Mouse (Mus musculus) left cerebral cortex, postnatal 36 days (tissue): ENCODE results near the gene Slc9a8. TPM values are rescaled to one million over a fixed set of nuclear protein-coding genes. Genes with fewer than 3 reads are reported as not detected.

Experiments
- DNase-seq, 2 experiments: peaks; one replicate each; pipeline ENCODE4 v3.0.0; 2021 to 2022; ENCODE audit warnings: low spot score in 2 of 2, mixed read lengths in 1 of 2
- intact Hi-C: fragments of 180-260 bp; cut with DNase I; formaldehyde crosslinking; loops from one replicate; pipeline ENCODE4 v1.15.1; 2025
- total RNA-seq, 2 experiments: library from RNA; stranded (reverse); gene quantifications; 2 replicates each; pipeline ENCODE4 v1.2.3; 2021

Gene Slc9a8
- total RNA-seq, 2 experiments from 2014 or later, result 25.6 to 35.4 TPM

DNA sequence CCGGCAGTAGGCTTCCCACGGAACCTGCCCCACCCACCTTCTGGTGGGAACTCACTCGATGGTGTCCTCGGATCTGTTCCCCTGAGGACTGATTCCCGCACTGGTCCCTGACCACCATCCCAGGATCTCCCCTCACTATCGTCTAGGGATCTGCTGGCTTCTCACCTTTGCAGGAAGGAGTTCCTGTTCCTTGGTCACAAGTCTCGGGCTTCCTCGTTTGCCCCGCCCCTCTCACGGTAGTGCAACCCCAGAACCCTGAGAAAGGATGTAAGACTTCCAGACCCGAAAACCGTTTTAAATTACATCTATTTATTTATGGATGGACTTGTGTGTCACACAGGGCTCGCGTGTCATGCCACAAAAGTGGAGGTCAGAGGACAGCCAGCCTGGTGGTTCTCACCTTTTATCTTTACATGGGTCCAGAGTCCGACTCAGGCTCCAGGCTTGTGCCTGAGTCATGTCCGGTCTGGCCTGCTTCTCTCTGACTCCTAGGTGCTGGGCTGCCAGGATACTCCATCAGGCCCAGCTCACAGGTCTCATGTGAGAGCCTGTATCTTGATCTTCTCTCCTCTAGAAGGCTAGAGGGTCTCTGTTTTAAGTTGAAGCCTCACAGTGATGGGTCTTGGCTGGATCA lies 14.1 kb upstream of the Slc9a8 start:
- intact Hi-C loops, result no loop called here
- DNase-seq, result no peak

DNA sequence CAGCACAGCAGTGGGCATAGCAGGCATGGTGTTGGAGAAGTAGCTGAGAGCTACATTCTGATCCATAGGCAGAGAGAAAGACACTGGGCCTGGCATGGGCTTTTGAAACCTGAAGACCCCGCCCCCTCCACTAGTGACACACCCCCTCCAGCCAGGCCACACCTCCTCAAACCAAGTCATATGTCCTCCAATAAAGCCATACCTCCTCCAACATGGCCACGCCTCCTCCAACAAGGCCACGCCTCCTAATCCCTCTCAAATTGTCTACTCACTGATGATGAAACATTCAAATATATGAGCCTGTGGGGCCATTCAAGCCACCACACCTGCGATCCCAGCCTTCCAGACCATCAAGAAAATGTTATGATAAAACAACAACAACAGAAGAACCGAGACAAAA lies 7.1 kb upstream of the Slc9a8 start:
- intact Hi-C loops, result no loop called here
- DNase-seq, result no peak

DNA sequence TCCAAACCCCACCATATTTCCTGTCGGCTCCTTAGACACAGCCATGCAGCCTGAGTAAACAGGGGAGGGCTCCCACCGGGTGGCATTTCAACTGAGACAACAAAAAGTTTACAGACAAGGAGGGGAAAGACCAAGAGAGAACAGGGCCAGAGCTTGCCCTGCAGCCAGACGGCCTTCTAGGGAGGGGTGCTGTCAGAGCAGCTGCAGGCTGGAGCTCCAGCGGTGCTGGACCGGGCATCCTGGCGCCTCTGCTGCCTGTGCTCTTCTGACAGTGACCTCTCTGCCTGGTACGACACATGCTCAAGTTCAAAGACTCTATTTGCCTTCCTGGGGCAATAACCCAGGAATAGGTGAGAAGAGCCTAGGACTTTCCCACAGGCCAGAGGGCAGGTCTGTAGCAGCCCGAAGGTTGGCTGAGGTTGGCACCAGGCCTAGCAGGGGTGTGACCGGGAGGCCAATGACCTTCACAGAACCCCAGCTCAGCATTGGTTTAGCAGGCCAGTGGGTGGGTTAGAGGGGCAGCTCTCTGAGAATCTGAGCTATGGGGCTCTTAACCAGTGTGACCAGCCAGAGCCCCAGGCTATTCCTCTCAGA lies 5.4 kb upstream of the Slc9a8 start:
- intact Hi-C loops, result loop anchor here (5.0 kb wide), 2 partner anchors 134 to 194 kb away; no protein-coding TSS in a partner anchor

DNA sequence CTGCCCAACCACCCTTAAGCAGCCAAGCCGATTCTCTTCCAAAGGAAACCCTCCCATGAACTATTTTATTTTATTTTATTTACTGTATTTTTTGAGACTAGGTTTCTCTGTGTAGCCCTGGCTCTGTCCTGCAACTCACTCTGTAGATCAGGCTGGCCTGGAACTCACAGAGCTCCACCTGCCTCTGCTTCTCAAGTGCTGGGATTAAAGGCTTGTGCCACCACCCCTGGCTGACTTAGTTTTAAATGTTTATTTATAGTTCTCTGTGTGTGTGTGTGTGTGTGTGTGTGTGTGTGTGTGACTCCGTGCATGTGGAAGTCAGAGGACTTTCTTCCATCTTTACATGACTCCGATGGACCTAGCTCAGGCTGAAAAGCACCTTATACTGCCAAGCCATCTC lies 4.5 kb upstream of the Slc9a8 start:
- intact Hi-C loops, result loop anchor here (5.0 kb wide), 2 partner anchors 135 to 195 kb away; no protein-coding TSS in a partner anchor
- DNase-seq, result no peak

More for the DNA sequence above, 5.4 kb upstream of the Slc9a8 start:
- DNase-seq, result no peak

DNA sequence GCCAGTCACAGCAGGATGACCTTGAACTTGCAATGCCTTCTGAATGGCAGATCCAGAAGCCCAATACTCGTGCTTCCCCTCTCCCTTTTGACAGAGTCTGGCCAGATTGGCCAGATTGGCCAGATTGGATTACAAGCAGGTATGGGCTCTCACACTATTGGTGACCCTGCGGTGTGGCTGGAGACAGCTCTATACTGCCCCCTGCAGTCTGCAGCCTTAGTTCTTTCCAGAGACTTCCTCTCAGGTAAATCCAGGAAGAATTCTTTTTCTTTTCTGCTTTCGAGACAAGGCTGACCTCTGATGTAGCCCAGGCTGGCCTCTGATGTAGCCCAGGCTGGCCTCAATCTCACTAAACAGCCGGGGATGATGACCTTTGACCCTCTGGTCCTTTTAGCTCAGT lies 3.8 kb upstream of the Slc9a8 start:
- peak; percentile 32 to 65 for DNase-seq
- intact Hi-C loops, result loop anchor here (5.0 kb wide), 2 partner anchors 135 to 195 kb away; no protein-coding TSS in a partner anchor

DNA sequence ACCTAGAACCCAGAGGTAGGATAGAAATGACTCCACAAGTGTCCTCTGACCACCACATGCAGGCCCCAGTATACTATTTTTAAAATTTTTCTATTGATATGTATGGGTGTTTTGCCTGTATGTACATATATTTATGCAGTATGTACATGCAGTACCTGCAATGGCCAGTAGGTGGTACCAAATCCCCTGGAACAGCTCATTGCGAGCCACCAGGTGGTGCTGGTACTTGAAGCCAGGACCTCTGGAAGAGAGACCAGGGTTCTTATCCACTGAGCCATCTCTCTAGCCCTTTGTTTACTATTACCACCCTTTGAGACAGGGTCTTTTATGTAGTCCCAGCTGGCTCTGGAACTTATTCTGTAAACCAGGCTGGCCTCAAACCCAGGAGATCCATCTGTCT lies 2.3 kb upstream of the Slc9a8 start:
- DNase-seq, result peak in 1 of 2 experiments; percentile 49

DNA sequence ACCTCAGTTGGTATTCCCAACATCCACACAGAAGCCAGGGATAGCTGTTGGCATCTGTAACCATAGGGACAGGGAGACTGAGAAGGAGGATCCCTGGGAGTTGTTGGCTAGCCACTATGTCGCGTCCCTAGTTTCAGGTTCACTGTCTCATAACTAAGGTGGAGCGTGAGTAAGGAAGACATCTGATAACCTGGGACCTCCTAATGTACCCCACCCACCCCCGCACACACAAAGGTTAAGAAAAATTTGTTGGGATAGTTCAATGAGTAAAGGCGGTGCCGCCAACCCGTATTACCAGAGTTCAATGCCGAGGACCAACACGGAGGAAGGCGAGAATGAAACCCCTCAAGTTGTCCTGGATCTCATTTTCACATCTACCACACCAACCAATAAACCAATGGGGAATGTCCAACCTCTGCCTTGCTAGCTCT lies 686 bp upstream of the Slc9a8 start:
- intact Hi-C loops, result loop anchor here (5.0 kb wide), 2 partner anchors 74 to 359 kb away; partner anchors contain the start of genes B4galt5 and Znfx1
- DNase-seq, result no peak

More for the DNA sequence above, 2.3 kb upstream of the Slc9a8 start:
- intact Hi-C loops, result loop anchor here (5.0 kb wide), 2 partner anchors 137 to 197 kb away; no protein-coding TSS in a partner anchor

DNA sequence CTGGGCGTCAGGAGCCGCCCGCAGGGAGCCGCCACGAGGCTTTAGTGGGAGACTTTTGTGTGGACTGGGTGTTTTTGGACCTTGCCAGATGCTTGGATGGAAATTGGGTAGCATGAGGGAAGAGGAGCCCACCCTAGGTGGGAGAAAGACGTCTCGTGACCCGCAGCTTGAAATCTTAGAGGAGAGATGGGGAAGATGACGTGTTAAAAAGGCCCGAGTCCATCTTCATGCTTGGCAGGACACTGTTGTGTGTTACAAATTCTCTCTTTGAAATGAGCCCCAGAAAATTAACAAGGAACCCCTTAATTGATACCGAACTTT lies 598 bp downstream of the Slc9a8 start:
- intact Hi-C loops, result loop anchor here (5.0 kb wide), 2 partner anchors 75 to 360 kb away; partner anchors contain the start of genes B4galt5 and Znfx1

DNA sequence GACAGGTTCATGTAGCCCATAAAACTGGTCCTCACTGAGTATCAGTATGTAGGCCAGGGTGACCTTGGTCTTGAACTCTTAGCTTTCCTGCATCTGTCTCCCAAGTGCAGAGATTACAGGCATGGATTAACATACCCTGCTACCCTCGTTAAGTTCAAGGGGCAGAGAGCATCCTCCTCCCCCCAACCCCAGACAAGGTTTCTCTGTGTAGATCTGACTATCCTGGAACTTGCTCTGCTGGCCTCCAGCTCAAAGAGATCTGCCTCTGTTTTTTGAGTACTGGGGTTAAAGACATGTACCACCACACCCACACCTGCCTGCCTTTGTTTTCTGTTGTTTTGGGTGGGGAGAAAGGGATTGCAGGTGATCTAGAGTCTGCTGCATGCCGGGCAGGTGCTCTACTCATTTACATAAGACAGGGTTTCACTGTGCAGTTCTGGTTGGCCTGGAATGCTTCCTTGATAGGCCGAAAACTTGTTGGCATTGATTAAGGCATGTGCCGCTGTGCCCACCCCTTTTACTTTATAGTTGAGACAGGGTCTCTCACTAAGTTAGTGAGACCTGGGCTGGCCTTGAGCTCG lies 1.6 kb downstream of the Slc9a8 start:
- no peak for DNase-seq
- intact Hi-C loops, result loop anchor here (5.0 kb wide), 2 partner anchors 76 to 361 kb away; partner anchors contain the start of genes B4galt5 and Znfx1

More for the DNA sequence above, 598 bp downstream of the Slc9a8 start:
- DNase-seq, result no peak

DNA sequence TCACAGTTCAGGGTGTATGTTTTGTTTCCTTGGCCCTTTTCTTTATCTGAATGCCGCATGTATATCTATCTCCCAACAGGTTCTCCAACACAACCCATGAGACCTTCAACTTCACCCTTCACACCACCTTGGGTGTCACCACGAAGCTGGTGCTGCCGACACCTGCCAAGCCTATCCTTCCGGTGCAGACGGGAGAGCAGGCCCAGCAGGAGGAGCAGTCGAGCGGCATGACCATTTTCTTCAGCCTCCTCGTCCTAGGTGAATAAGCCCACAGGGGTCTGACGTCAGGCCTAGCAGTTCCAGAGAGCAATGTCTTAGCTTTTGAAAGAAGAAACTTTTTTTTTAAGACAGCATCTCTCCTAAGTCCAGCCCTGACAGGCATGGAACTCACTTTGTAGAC lies 2.5 kb downstream of the Slc9a8 start:
- intact Hi-C loops, result loop anchor here (5.0 kb wide), 2 partner anchors 77 to 362 kb away; partner anchors contain the start of genes B4galt5 and Znfx1
- DNase-seq, result no peak

DNA sequence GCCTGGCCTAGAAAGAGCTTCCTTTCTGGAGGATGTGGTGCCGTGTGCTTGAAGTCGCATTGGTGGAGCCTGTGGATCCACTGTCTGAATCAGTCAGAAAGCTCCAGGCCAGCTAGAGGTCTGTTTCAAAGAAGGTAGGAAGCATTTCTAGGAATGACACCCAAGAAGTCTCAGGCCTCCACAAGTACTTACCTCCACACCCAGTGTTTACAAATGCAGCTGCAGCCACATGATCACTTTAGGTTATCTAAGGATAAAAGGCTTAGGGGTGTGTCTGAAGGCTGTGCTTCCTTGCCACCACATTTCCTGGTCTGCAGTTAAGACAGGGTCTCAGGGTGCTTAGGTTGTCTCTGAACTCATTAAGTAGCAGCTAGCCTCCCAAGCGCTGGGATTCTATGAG lies 3.0 kb downstream of the Slc9a8 start:
- DNase-seq, result no peak
- intact Hi-C loops, result loop anchor here (5.0 kb wide), 2 partner anchors 77 to 362 kb away; partner anchors contain the start of genes B4galt5 and Znfx1

DNA sequence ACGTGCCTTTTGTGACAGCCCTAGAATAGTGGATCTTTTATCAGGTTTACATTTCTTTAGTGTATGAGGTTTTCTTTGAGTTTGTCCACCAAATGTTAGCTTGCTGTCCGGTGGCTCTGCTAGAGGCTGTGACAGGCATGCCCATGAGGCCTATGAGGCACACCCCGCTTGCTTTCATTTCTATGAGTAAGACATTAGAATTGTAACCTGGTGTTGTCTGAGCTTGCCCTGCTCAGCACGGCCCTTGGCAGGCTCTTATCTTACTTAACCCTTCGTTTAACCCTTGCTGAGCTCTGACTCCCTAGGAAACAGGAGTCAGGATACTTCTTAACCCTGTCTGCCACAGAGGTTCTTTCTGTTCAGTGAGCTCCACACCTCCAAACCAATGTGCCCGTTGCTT lies 3.9 kb downstream of the Slc9a8 start:
- no peak for DNase-seq
- intact Hi-C loops, result no loop called here

DNA sequence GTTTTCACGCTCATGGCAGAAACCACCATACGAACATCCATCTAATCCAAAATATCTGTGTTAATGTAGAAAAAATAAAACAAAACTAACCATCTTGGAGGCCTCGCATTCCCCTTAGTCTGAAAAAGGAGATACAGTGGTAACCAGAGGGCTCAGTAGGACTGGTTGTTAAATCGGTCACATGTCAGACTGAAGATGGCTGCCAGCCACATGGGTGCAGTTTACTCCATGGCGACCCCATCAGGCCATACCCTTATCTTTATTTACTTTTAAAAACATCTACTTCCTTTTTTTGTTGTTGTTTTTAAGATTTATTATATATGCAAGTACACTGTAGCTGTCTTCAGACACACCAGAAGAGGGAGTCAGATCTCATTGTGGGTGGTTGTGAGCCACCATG lies 8.1 kb downstream of the Slc9a8 start:
- DNase-seq, result no peak
- intact Hi-C loops, result no loop called here

DNA sequence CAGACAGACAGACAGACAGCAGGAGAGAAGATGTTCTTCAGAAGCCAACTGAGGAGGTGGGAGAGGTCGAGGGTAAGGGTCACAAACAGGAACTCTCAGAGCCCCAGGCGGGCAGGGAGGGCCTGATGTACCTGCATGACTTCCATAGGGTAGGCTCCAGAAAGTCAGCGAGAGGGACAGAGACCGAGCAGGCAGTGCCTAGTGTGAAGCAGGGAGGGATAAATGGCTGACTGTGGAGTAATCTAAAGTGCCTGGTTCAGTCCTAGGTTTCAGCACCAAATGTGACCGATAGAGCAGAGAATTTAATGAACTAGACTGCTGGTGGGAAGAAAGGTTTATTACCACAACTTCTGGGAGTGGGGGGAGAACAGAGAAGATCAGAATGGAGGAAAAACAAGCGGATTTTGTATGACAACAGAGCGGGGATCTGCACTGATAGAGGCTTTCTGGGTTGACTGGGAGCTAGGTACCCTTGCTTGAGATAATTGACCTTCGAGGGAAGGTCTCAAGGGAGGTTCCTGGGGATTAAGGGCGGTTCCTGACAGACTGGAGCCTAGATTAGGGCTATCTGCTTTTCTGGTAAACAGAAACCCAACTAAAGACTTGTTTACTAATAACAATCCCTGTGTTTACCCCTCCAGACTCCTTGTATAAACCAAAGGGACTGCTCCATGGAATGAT lies 9.4 kb downstream of the Slc9a8 start:
- DNase-seq, result no peak
- intact Hi-C loops, result no loop called here

DNA sequence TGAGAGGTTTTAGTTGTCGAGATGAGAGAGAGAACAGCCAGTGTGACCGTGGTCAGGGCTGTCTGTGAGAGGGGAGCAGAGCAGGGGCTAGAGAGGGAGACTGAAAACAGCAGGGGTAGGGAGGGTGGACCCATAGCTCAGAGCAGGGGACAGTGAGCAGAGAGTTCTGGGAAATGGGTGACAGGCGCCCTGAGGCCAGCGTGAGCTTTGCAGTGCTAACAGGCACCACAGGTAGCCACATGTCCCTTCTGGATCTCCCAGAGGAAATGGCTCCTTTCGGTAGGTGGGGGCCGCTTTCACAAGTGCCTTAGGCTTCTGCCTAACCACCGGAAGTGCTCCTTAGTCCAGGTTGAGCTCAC lies 9.9 kb downstream of the Slc9a8 start:
- DNase-seq, result no peak
- intact Hi-C loops, result no loop called here

DNA sequence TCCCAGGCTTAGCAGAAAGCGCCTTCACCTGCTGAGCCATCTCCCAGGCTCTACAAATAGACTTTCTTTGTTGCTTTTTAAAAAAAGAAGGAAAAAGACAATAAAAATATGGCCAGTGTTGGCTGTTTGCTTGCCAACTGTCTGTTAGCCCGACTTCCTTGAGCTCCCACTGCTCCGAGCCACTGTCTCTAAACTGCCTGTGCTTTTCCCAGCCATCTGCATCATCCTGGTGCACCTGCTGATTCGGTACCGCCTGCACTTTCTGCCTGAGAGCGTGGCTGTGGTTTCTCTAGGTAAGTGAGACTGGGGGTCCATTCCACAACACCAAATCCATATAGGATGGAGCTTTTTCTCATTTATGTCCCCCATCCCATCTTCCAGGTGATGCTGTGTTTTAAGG lies 13.1 kb downstream of the Slc9a8 start:
- no peak for DNase-seq
- intact Hi-C loops, result no loop called here

DNA sequence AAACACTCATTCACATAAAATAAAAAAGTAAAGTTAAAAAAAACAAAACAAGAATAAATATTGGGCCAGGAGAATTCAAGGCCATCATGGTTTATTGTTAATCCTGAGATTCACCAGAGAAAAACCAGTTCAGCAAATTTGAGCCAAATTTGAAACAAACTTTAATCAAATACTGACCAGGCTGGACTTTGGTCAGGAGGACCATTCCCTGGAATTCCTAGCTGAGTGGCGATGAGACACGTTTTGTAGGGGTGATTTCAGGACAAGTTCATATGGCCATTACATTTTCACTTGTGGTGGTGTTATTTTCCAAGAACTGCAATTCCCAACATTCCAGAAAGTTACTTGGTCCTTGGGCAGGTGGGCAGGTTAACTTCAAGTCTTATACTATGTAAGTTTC lies 14.1 kb downstream of the Slc9a8 start:
- DNase-seq, result no peak
- intact Hi-C loops, result no loop called here

DNA sequence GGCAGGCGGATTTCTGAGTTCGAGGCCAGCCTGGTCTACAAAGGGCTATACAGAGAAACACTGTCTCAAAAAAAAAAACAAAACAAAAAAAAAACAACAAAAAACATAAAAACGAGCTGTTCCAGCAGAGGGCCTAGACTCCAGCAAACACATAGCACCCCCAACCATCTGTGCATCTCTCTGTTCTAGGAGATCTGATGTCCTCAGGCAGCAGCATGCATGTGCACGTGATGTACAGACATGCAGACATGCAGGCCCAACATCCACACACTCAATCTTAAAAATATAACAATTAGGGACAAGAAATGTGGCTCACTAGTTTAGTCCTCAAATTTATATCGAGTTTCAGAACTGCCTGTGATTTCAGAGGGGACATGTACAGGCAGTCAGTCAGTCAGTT lies 14.9 kb downstream of the Slc9a8 start:
- DNase-seq, result no peak
- intact Hi-C loops, result no loop called here

DNA sequence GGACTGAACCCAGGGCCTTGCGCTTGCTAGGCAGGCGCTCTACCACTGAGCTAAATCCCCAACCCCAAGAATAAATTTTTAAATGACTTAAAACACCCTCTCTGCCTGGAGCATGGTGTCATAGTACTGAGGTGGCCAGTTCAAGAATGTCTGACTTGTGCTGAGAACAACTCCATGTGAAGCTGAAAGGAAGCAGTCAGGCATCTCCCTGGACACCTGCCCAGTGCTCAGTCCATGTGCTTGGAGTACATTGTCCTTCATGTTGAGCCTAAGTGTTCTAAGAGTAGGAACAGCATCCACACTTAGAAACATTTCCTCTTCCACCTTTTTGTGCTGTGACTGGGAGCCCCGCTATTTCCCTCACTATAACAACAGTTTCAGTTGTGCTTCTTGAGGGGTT lies 17.9 kb downstream of the Slc9a8 start:
- intact Hi-C loops, result no loop called here
- DNase-seq, result no peak
